Mouse (Mus musculus) stomach, postnatal 0 days (tissue): ENCODE results near the gene 1190005I06Rik. TPM values are rescaled to one million over a fixed set of nuclear protein-coding genes. Genes with fewer than 3 reads are reported as not detected.
A peak's percentile ranks its signal among the peaks of the same experiment; 100 is the strongest.

Source experiments
- ATAC-seq: fragments of 200-750 bp; cut with Nextera tagmentation; 2 replicates; pipeline ENCODE4 v1.8.0; 2017; ENCODE audit not compliant: low FRiP score, low TSS enrichment
- DNase-seq: peaks from one replicate; pipeline ENCODE4 v3.0.0-alpha.2; 2016; ENCODE audit warnings: low spot score
- H3K27ac ChIP-seq: fragments of 300-500 bp; sonication (generic); replicated peaks from 2 replicates; pipeline ENCODE4 v1.5.1; 2014; ENCODE audit warnings: mild to moderate bottlenecking, control low read depth
- H3K27me3 ChIP-seq: fragments of 300-500 bp; sonication (generic); 2 replicates; pipeline ENCODE4 v1.6.1; 2014; ENCODE audit warnings: low read length; ENCODE audit not compliant: control insufficient read depth, insufficient read depth
- H3K36me3 ChIP-seq: fragments of 300-500 bp; sonication (generic); 2 replicates; pipeline ENCODE4 v1.6.1; 2014; ENCODE audit warnings: low read length, mixed read lengths; ENCODE audit not compliant: control insufficient read depth, insufficient read depth
- H3K4me1 ChIP-seq: fragments of 300-500 bp; sonication (generic); replicated peaks from 2 replicates; pipeline ENCODE4 v1.6.1; 2014; ENCODE audit warnings: antibody characterized with exemption; ENCODE audit not compliant: control insufficient read depth, insufficient read depth
- H3K4me2 ChIP-seq: fragments of 300-500 bp; sonication (generic); replicated peaks from 2 replicates; pipeline ENCODE4 v1.6.1; 2014; ENCODE audit warnings: low read depth, mild to moderate bottlenecking, control low read depth, moderate library complexity
- H3K4me3 ChIP-seq: fragments of 300-500 bp; sonication (generic); 2 replicates; pipeline ENCODE4 v1.5.1; 2014; ENCODE audit warnings: low read depth, low read length, control low read depth
- H3K9ac ChIP-seq: fragments of 300-500 bp; sonication (generic); 2 replicates; pipeline ENCODE4 v1.6.1; 2014; ENCODE audit warnings: mild to moderate bottlenecking, low read length, control low read depth, mixed read lengths
- H3K9me3 ChIP-seq: fragments of 300-500 bp; sonication (generic); 2 replicates; pipeline ENCODE4 v1.6.1; 2016; ENCODE audit warnings: low read length; ENCODE audit not compliant: control insufficient read depth
- CTCF ChIP-seq: IDR thresholded peaks from 2 replicates; pipeline ENCODE4 v1.5.1; 2016; ENCODE audit warnings: antibody characterized with exemption, low read depth, mild to moderate bottlenecking, moderate library complexity
- EP300 ChIP-seq: optimal IDR thresholded peaks from 2 replicates; pipeline ENCODE3; 2016; ENCODE audit warnings: antibody characterized with exemption
- WGBS: fragments of 180-500 bp; shearing (Covaris S2); extraction: QIAGEN DNeasy Blood & Tissue Kit; methylation state at CpG from one replicate; pipeline ENCODE4 v1.1.7; 2014; 5-methylcytosine and 5-hydroxymethylcytosine counted together
- polyA plus RNA-seq: library from polyadenylated mRNA; unstranded; fragments of >200 nt; fragmentation: Nextera tagmentation; extraction: Ambion mirVana; gene quantifications from 2 replicates; pipeline ENCODE4 v1.2.1, GENCODE M21; 2015

The 1190005I06Rik gene
- polyA plus RNA-seq, 1 experiment from 2014 or later: 14.0 TPM

DNA sequence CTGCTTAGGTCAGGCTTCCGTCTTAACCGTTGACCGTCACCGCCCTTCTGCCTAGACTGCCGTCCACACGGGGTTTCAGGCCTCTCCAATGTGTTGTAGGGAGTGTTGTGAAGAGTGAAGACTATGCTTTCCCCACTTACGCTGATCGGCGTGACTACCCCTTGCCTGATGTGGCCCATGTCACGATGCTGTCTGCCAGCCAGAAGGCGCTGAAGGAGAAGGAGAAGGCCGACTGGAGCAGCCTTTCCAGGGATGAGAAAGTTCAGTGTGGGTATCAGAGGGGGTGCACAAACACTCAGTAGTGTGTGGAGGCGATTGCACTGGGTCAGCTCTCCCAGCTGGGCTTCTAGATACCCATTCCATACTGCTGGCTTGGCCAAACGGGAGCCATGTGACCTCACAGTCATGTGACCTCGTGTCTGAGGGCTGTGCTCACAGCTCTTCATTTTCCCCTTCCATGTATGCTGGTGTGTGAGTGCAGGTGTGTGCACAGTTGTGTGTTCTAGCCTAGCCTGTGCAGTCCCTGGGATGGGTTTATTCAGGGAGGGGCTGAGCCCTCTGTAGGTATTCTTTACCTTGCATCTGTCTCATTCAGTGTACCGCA, 25.3 kb upstream of the 1190005I06Rik start:
- peaks cover 8% of the 10 kb centered on the region for H3K36me3 ChIP-seq
- H3K4me1 ChIP-seq: no peaks in the 10 kb centered on the region
- no peak for TF ChIP-seq CTCF
- TF ChIP-seq EP300: no peak
- H3K27me3 ChIP-seq: no peaks in the 10 kb centered on the region
- no peaks in the 10 kb centered on the region for H3K9me3 ChIP-seq
- WGBS: 86% methylated on average over 16 of the region's 16 CpGs
- H3K4me3 ChIP-seq: no peak overlapping the region
- ATAC-seq (no peak), DNase-seq (no peak)
- no peak overlapping the region for H3K9ac ChIP-seq
- no peak overlapping the region for H3K4me2 ChIP-seq
- H3K27ac ChIP-seq: no peak overlapping the region

DNA sequence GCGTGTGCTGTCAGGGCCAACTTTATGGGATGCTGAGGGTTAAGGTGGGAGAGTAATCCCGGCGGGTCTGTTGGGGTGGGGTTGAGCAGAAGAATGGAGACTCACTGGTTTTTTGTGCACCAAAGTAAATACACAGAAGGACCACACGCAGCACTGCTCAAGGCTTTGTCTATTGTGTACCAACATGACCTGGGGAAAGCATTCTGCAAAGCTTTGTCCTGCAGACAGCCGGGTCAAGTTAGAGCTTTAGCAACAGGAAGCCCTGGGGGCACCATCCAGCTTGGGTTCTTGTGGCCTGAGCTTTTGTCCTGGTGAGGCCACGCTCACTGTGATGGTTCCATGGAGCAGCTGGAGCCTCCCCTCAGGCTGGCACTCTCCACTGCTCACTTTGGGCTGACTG, 24.3 kb upstream of the 1190005I06Rik start:
- Histone ChIP-seq H3K9me3 (no peaks in the 10 kb centered on the region), H3K4me2 (no peak overlapping the region), H3K27ac (no peak overlapping the region), H3K27me3 (no peaks in the 10 kb centered on the region), H3K4me1 (no peaks in the 10 kb centered on the region), H3K36me3 (peaks cover 8% of the 10 kb centered on the region), H3K9ac (no peak overlapping the region), H3K4me3 (no peak overlapping the region)
- WGBS: 57% methylated on average over 6 of the region's 6 CpGs
- no peak for DNase-seq
- no peak for ATAC-seq
- no peak for TF ChIP-seq EP300
- no peak for TF ChIP-seq CTCF

DNA sequence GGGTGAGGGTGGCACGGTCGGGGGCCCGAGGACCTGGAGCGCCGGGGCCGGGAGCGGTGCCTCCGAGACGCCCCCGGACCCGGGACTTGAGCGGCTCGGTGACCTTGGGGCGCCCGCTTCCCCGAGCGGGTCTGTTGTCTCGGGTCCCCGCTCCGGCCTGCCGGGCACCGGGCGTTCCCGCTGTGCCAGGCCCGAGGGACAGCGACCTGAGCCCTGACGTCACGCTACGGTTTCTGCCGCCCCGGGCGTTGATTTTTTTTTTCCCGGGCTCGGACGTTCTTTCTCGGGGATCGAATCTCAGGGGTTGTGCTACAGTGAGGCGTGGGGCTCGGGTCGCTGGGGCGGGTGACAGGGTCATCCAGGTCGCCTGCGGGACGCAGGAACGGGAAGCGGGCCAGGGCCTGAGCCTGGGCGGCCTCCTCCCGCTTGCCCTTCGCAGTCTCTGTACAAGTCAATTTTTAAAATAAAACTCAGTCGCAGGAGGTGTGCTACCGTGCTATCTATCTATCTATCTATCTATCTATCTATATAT, 21.0 kb upstream of the 1190005I06Rik start, which contains the start of gene Emc8:
Emc8 (minus strand) TSS at position 200 of the 532 bp plus-strand sequence.
- Histone ChIP-seq H3K4me2 (peak within 1 kb of the TSS; percentile 91), H3K4me1 (peaks cover 8% of the 10 kb centered on the region), H3K9ac (peak within 1 kb of the TSS; percentile 97), H3K27me3 (no peaks in the 10 kb centered on the region), H3K9me3 (no peaks in the 10 kb centered on the region), H3K27ac (peak within 1 kb of the TSS; percentile 91), H3K36me3 (peaks cover 6% of the 10 kb centered on the region), H3K4me3 (peak within 1 kb of the TSS; percentile 91)
- TF ChIP-seq CTCF (no peak), EP300 (no peak)
- WGBS: under 1% methylated on average over 37 of the region's 51 CpGs
- peak; percentile 45; the same call in 1 of the 2 replicates for ATAC-seq
- no peak for DNase-seq

DNA sequence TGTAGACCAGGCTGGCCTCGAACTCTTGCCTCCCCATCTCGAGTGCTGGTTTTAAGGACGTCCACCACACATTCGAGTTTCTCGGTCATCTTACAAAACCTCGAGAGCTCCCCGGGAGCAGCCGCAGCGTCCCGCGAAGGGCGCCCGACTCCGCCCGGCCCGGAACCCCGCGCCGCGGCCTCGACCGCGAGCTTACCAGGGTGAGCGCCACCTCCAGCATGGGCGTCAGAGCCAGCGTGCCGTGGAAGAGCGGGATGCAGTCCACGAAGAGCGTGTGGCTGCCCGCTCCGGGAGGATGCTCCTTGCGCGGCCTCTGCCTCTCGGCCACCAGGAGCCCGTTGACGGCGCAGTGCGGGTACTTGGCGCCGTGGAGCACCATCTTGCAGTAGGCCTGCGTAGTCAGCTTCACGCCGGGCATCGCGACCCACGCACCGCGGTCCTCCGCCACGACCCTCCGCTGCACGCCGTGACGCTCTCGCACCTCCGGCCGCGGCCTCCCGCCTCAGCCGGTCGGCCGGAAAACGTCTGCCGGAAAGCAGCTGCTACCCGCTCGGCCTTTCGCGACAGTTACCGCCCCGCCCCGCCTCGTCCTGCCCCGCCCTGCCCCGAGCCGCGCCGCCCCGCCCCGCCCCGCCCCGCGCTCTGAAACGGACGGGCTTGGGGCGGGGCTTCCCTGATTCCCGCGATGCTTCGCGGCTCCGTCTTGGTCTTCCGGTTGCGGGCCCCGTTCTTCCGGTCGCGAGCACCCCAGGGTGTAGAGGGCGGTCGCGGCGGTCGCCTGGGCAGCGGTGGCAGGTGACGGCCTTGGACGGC, 20.3 kb upstream of the 1190005I06Rik start, which contains the start of the genes Gm27021 and Cox4i1:
Gm27021 (minus strand) TSS at position 519 of the 813 bp plus-strand sequence.
Cox4i1 (plus strand) TSS at position 662 of the 813 bp plus-strand sequence.
- peaks cover 8% of the 10 kb centered on the region for H3K4me1 ChIP-seq
- peak within 1 kb of the TSS; percentile 91 for H3K4me2 ChIP-seq
- peak within 1 kb of the TSS; percentile 91 for H3K27ac ChIP-seq
- ATAC-seq: peak; percentile 93
- H3K4me3 ChIP-seq: peak within 1 kb of the TSS; percentile 91
- DNase-seq: peak; percentile 98
- H3K9ac ChIP-seq: peak within 1 kb of the TSS; percentile 97
- H3K36me3 ChIP-seq: peaks cover 3% of the 10 kb centered on the region
- under 1% methylated on average over 60 of the region's 105 CpGs for WGBS
- no peaks in the 10 kb centered on the region for H3K27me3 ChIP-seq
- no peaks in the 10 kb centered on the region for H3K9me3 ChIP-seq
- TF ChIP-seq EP300 (no peak), CTCF (peak; percentile 28; the same call in 1 of the 2 replicates)

DNA sequence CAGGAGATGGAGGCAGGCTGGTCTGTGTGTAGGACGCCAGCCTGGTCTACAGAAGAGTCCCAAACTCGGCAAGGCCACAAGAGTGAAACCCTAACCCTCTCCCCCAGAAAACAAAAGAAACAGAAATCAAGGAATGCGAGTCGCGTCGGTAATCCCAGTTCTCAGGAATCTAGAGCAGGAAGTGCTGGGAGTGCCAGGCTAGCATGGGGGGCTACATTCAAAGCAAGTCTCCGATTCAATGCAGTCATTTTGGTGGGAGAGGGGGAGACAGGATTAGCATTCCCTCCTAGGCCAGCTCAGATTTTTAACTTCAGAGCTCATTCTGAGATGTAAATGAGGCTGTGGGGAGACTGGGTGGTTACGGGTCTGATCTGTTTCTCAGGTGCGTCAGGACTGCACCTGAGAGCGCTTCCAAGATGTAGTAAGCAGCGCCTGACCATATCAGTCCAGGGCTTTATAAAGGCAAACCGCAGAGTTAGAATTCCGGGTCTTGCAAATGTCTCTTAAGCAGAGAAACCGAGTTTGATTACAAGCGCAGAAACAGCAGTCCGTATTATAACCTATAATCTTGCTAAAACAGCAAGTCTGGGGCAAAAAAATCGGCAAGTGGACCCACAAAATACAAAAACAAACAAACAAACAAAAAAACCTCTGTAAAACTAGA, 19.5 kb upstream of the 1190005I06Rik start:
- no peaks in the 10 kb centered on the region for H3K9me3 ChIP-seq
- no peaks in the 10 kb centered on the region; the same call in 1 of the 2 replicates for H3K36me3 ChIP-seq
- 4% methylated on average over 17 of the region's 17 CpGs for WGBS
- ATAC-seq (no peak), DNase-seq (no peak)
- H3K4me2 ChIP-seq: peak overlapping the region; percentile 76
- peak overlapping the region; percentile 91 for H3K27ac ChIP-seq
- TF ChIP-seq CTCF: no peak
- no peak for TF ChIP-seq EP300
- peak overlapping the region; percentile 92 for H3K9ac ChIP-seq
- H3K4me3 ChIP-seq: peak overlapping the region; percentile 91
- peaks cover 8% of the 10 kb centered on the region for H3K4me1 ChIP-seq
- no peaks in the 10 kb centered on the region for H3K27me3 ChIP-seq
